Comparison of ENCODE assay signal across 14 mouse cellular contexts in the genomic region with DNA sequence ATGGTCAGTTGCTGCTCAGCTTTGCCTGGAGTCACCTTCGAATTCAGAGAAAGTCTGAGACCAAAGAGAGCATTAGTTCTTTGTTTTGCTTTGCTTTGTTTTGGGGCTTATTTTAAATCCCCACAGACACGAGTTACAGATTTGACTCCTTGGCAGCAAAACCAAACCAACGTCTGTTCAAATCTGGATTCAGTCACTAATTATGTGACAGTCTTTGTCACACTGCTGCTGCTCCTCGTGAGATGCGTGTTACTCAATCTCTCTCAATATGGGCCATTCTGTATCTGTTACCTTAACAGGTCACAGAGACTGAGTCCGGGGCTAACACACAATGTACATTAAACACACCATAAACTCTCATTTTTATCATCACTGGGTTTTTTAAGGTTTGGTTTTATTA.
"Had no signal": no experiment of that assay in that cellular context is flagged by ENCODE, and none has a peak within 500 bp of the region (broad histone marks: within the 10 kb centered on the region; RNA-seq: fewer than 3 reads in every experiment).

No protein-coding gene starts in this region.

- H3K9ac ChIP-seq: limb, embryonic 12.5 days; liver, embryonic 13.5 days; liver, postnatal 0 days; lung, embryonic 15.5 days; midbrain, embryonic 13.5 days; neural tube, embryonic 15.5 days had no signal

- ATAC-seq: liver, postnatal 0 days; midbrain, embryonic 13.5 days had no signal

- H3K4me3 ChIP-seq: limb, embryonic 12.5 days; liver, embryonic 13.5 days; lung, embryonic 15.5 days; midbrain, embryonic 13.5 days; myocyte; neural tube, embryonic 15.5 days had no signal

- H3K36me3 ChIP-seq: limb, embryonic 12.5 days; liver, embryonic 13.5 days; lung, embryonic 15.5 days; midbrain, embryonic 13.5 days; neural tube, embryonic 15.5 days had no signal

- H3K9me3 ChIP-seq: limb, embryonic 12.5 days; liver, embryonic 13.5 days; lung, embryonic 15.5 days; midbrain, embryonic 13.5 days; neural tube, embryonic 15.5 days had no signal

- DNase-seq: kidney, adult 18-20 months; kidney, postnatal 10 days; kidney, postnatal 4 days; liver; liver, embryonic 13.5 days; liver, postnatal 0 days; lung, postnatal 36 days; thymus, postnatal 4 days had no signal

- H3K27me3 ChIP-seq: limb, embryonic 12.5 days; liver, embryonic 13.5 days; lung, embryonic 15.5 days; midbrain, embryonic 13.5 days; neural tube, embryonic 15.5 days had no signal

- H3K4me2 ChIP-seq: limb, embryonic 12.5 days; liver, embryonic 13.5 days; lung, embryonic 15.5 days; midbrain, embryonic 13.5 days; neural tube, embryonic 15.5 days had no signal

- H3K27ac ChIP-seq: limb, embryonic 12.5 days; liver, embryonic 13.5 days; lung, embryonic 15.5 days; midbrain, embryonic 13.5 days; neural tube, embryonic 15.5 days; stomach, postnatal 0 days had no signal
